Mouse (Mus musculus) E14TG2a.4 (cell line): ENCODE results near the gene Wnt10a.

Experiments used
- CTCF ChIP-seq: conservative IDR thresholded peaks from 2 replicates; pipeline ENCODE4 v1.5.1; 2014; ENCODE audit warnings: low read length
- POU5F1 ChIP-seq: IDR thresholded peaks from 2 replicates; pipeline ENCODE4 v1.6.1; 2014; ENCODE audit warnings: low read length, borderline replicate concordance

- TF ChIP-seq CTCF (no peak), POU5F1 (no peak)
Measured at GRCm38 (mm10) chr1:74778934-74779486, 12.3 kb upstream of the Wnt10a start.
